Mouse (Mus musculus): ENCODE measurements around the gene Rad1. TPM values are rescaled to one million over a fixed set of nuclear protein-coding genes. Genes with fewer than 3 reads are reported as not detected.

Gene Rad1
- total and polyA plus RNA-seq, 3 experiments, result 34.6 to 47.0 TPM; not detected in 1

- no peaks in the 10 kb centered on the region for H3K27me3 ChIP-seq (ENCODE audit: control insufficient read depth in 1 of 2, insufficient read depth in 2 of 2, low read length in 2 of 2)
- no peaks in the 10 kb centered on the region for H3K9me3 ChIP-seq (replicated peaks; ENCODE audit: insufficient read depth, low read length)
- H3K36me3 ChIP-seq (ENCODE audit: control insufficient read depth in 1 of 2, insufficient read depth in 2 of 2, low read length in 2 of 2), result peaks cover 22 to 32% of the 10 kb centered on the region in 2 experiments
- no peak for DNase-seq (ENCODE audit: low read depth, low spot score)
- peaks cover 8 to 9% of the 10 kb centered on the region in 2 experiments; a peak in 3 of 4 replicates for H3K4me1 ChIP-seq (ENCODE audit: control insufficient read depth in 1 of 2, insufficient read depth in 2 of 2, low read length in 2 of 2)
- TF ChIP-seq MAFK (IDR thresholded peaks at IDR 0.05; ENCODE audit: borderline replicate concordance, low read depth, low read length) (no peak), CHD2 (IDR thresholded peaks at IDR 0.05; ENCODE audit: low read length) (no peak), CTCF (IDR thresholded peaks at IDR 0.05 in 2 of 3, conservative IDR thresholded peaks at IDR 0.05 in 1 of 3; ENCODE audit: control insufficient read depth in 1 of 3, insufficient read depth in 1 of 3, low read depth in 2 of 3, low read length in 3 of 3, poor library complexity in 1 of 3, severe bottlenecking in 1 of 3) (no peak), JUND (IDR thresholded peaks at IDR 0.05; ENCODE audit: low read depth, low read length) (no peak), MXI1 (IDR thresholded peaks at IDR 0.05; ENCODE audit: low read depth, low read length) (peak; percentile 92), MAZ (IDR thresholded peaks at IDR 0.05; ENCODE audit: low read depth, low read length) (no peak), POLR2AphosphoS2 (IDR thresholded peaks at IDR 0.05; ENCODE audit: low read length) (no peak), MAX (IDR thresholded peaks at IDR 0.05; ENCODE audit: low read length) (peak; percentile 90), POLR2A (IDR thresholded peaks at IDR 0.05; ENCODE audit: control insufficient read depth in 1 of 2, insufficient read depth in 1 of 2, low read depth in 1 of 2, low read length in 2 of 2, poor library complexity in 1 of 2) (no peak), USF2 (IDR thresholded peaks at IDR 0.05; ENCODE audit: borderline replicate concordance in 1 of 2, insufficient read depth in 1 of 2, low read depth in 1 of 2, low read length in 2 of 2) (no peak), TAL1 (IDR thresholded peaks at IDR 0.05; ENCODE audit: low read length) (no peak), ETS1 (IDR thresholded peaks at IDR 0.05; ENCODE audit: low read depth, low read length) (peak; percentile 4; the same call in 1 of the 2 replicates), UBTF (IDR thresholded peaks at IDR 0.05; ENCODE audit: borderline replicate concordance, insufficient read depth, low read depth, low read length) (no peak), MYC (IDR thresholded peaks at IDR 0.05; ENCODE audit: low read depth, low read length) (peak; percentile 96), TCF12 (IDR thresholded peaks at IDR 0.05; ENCODE audit: low read depth, low read length) (0 out of 2 replicates have a peak, but pooled peaks have one; percentile 16), KAT2A (conservative IDR thresholded peaks at IDR 0.05; ENCODE audit: low read depth, low read length) (no peak), ZC3H11A (IDR thresholded peaks at IDR 0.05; ENCODE audit: low read depth, low read length) (no peak), NRF1 (IDR thresholded peaks at IDR 0.05; ENCODE audit: insufficient read depth, low read depth, low read length, poor library complexity, severe bottlenecking) (no peak), RCOR1 (IDR thresholded peaks at IDR 0.05; ENCODE audit: low read depth, low read length) (no peak), ZMIZ1 (IDR thresholded peaks at IDR 0.05; ENCODE audit: low read depth, low read length) (no peak), HCFC1 (IDR thresholded peaks at IDR 0.05; ENCODE audit: low read depth, low read length) (no peak), ELF1 (IDR thresholded peaks at IDR 0.05; ENCODE audit: low read depth, low read length) (no peak)
- H3K4me3 ChIP-seq (ENCODE audit: control insufficient read depth in 1 of 2, insufficient read depth in 1 of 2, low read depth in 2 of 2, low read length in 2 of 2), result peak overlapping the region; percentile 85 to 93
- peaks cover 58% of the 10 kb centered on the region for H3K79me2 ChIP-seq (ENCODE audit: control insufficient read depth, insufficient read depth, low read length, poor library complexity)
- peak overlapping the region; percentile 72 for H3K27ac ChIP-seq (ENCODE audit: control insufficient read depth, low read depth, low read length)
- peak overlapping the region; percentile 83 for H3K9ac ChIP-seq (ENCODE audit: control insufficient read depth, low read depth, low read length, poor library complexity, severe bottlenecking)
Measured at GRCm38 (mm10) chr15:10486365-10486839, 584 bp downstream of the Rad1 start.

Measured in MEL (cell line).